Mouse (Mus musculus): ENCODE measurements around the gene Cdk8. TPM values are rescaled to one million over a fixed set of nuclear protein-coding genes. Genes with fewer than 3 reads are reported as not detected.

The Cdk8 gene
- polyA plus RNA-seq, 1 experiment from 2014 or later: 34.0 TPM

- ATAC-seq (ENCODE audit: low FRiP score, low read depth): no peak
- H3K27me3 ChIP-seq: no peaks in the 10 kb centered on the region
Measured at GRCm38 (mm10) chr5:146238274-146238673, 7.2 kb downstream of the Cdk8 start.

GRCm38 (mm10) chr5:146240771-146241170 is 9.7 kb downstream of the Cdk8 start:
- ATAC-seq (ENCODE audit: low FRiP score, low read depth): no peak
- Histone ChIP-seq H3K36me3 (no peaks in the 10 kb centered on the region; the same call in 1 of the 2 replicates), H3K9me3 (no peaks in the 10 kb centered on the region), H3K9ac (replicated peaks) (no peak overlapping the region), H3K4me1 (peaks cover 6% of the 10 kb centered on the region; the same call in 1 of the 2 replicates), H3K27me3 (no peaks in the 10 kb centered on the region), H3K4me2 (replicated peaks) (no peak overlapping the region), H3K27ac (replicated peaks) (no peak overlapping the region), H3K4me3 (no peak overlapping the region)
- whole genome bisulfite sequencing: 96% methylated on average over 2 of the region's 2 CpGs

More at GRCm38 (mm10) chr5:146238274-146238673, 7.2 kb downstream of the Cdk8 start:
- H3K9ac ChIP-seq (replicated peaks): no peak overlapping the region
- H3K36me3 ChIP-seq: no peaks in the 10 kb centered on the region; the same call in 1 of the 2 replicates
- H3K4me2 ChIP-seq (replicated peaks): no peak overlapping the region
- H3K9me3 ChIP-seq: no peaks in the 10 kb centered on the region
- H3K4me1 ChIP-seq: peaks cover 11% of the 10 kb centered on the region; the same call in 1 of the 2 replicates
- H3K27ac ChIP-seq (replicated peaks): no peak overlapping the region
- WGBS: 90% methylated on average over 10 of the region's 10 CpGs
- no peak overlapping the region for H3K4me3 ChIP-seq

GRCm38 (mm10) chr5:146241202-146241601 is 10.2 kb downstream of the Cdk8 start:
- Histone ChIP-seq H3K9me3 (no peaks in the 10 kb centered on the region), H3K27ac (replicated peaks) (no peak overlapping the region), H3K27me3 (no peaks in the 10 kb centered on the region), H3K36me3 (no peaks in the 10 kb centered on the region; the same call in 1 of the 2 replicates), H3K4me2 (replicated peaks) (no peak overlapping the region), H3K9ac (replicated peaks) (no peak overlapping the region), H3K4me1 (peaks cover 2% of the 10 kb centered on the region; the same call in 1 of the 2 replicates), H3K4me3 (no peak overlapping the region)
- 92% methylated on average over 3 of the region's 3 CpGs for WGBS
- no peak for ATAC-seq (ENCODE audit: low FRiP score, low read depth)

- H3K27me3 ChIP-seq: no peaks in the 10 kb centered on the region
- H3K4me3 ChIP-seq: no peak overlapping the region
- H3K27ac ChIP-seq (replicated peaks): no peak overlapping the region
- no peak overlapping the region for H3K9ac ChIP-seq (replicated peaks)
- no peak for ATAC-seq (ENCODE audit: low FRiP score, low read depth)
- WGBS: 97% methylated on average over 4 of the region's 4 CpGs
- H3K9me3 ChIP-seq: no peaks in the 10 kb centered on the region
- no peak overlapping the region for H3K4me2 ChIP-seq (replicated peaks)
- no peaks in the 10 kb centered on the region for H3K4me1 ChIP-seq
- peaks cover 6% of the 10 kb centered on the region for H3K36me3 ChIP-seq
Measured at GRCm38 (mm10) chr5:146245193-146245592, 14.2 kb downstream of the Cdk8 start.

GRCm38 (mm10) chr5:146245646-146246370 is 14.8 kb downstream of the Cdk8 start:
- no peak overlapping the region for H3K27ac ChIP-seq (replicated peaks)
- H3K36me3 ChIP-seq: peaks cover 6% of the 10 kb centered on the region
- H3K4me2 ChIP-seq (replicated peaks): no peak overlapping the region
- no peak overlapping the region for H3K4me3 ChIP-seq
- no peaks in the 10 kb centered on the region for H3K27me3 ChIP-seq
- WGBS: 94% methylated on average over 7 of the region's 7 CpGs
- no peak overlapping the region for H3K9ac ChIP-seq (replicated peaks)
- H3K4me1 ChIP-seq: no peaks in the 10 kb centered on the region
- ATAC-seq (ENCODE audit: low FRiP score, low read depth): no peak
- no peaks in the 10 kb centered on the region for H3K9me3 ChIP-seq

- Histone ChIP-seq H3K36me3 (peaks cover 6% of the 10 kb centered on the region), H3K4me2 (replicated peaks) (no peak overlapping the region), H3K27me3 (no peaks in the 10 kb centered on the region), H3K4me1 (no peaks in the 10 kb centered on the region), H3K4me3 (no peak overlapping the region), H3K27ac (replicated peaks) (no peak overlapping the region), H3K9me3 (no peaks in the 10 kb centered on the region), H3K9ac (replicated peaks) (no peak overlapping the region)
- 97% methylated on average over 1 of the region's 1 CpGs for WGBS
- ATAC-seq (ENCODE audit: low FRiP score, low read depth): no peak
Measured at GRCm38 (mm10) chr5:146246386-146246785, 15.4 kb downstream of the Cdk8 start.

GRCm38 (mm10) chr5:146247709-146248108 is 16.7 kb downstream of the Cdk8 start:
- Histone ChIP-seq H3K4me3 (no peak overlapping the region), H3K27me3 (no peaks in the 10 kb centered on the region), H3K9me3 (no peaks in the 10 kb centered on the region), H3K4me2 (replicated peaks) (no peak overlapping the region), H3K4me1 (no peaks in the 10 kb centered on the region), H3K36me3 (peaks cover 6% of the 10 kb centered on the region), H3K27ac (replicated peaks) (no peak overlapping the region), H3K9ac (replicated peaks) (no peak overlapping the region)
- WGBS: 31% methylated on average over 5 of the region's 5 CpGs
- ATAC-seq (ENCODE audit: low FRiP score, low read depth): no peak

GRCm38 (mm10) chr5:146248746-146249145 is 17.7 kb downstream of the Cdk8 start:
- Histone ChIP-seq H3K9ac (replicated peaks) (no peak overlapping the region), H3K27ac (replicated peaks) (no peak overlapping the region), H3K4me1 (no peaks in the 10 kb centered on the region), H3K27me3 (no peaks in the 10 kb centered on the region), H3K36me3 (peaks cover 6% of the 10 kb centered on the region), H3K9me3 (no peaks in the 10 kb centered on the region), H3K4me3 (no peak overlapping the region), H3K4me2 (replicated peaks) (no peak overlapping the region)
- no peak for ATAC-seq (ENCODE audit: low FRiP score, low read depth)
- 92% methylated on average over 10 of the region's 10 CpGs for WGBS

- Histone ChIP-seq H3K36me3 (peaks cover 6% of the 10 kb centered on the region), H3K9me3 (no peaks in the 10 kb centered on the region), H3K27me3 (no peaks in the 10 kb centered on the region), H3K27ac (replicated peaks) (no peak overlapping the region), H3K4me2 (replicated peaks) (no peak overlapping the region), H3K4me1 (no peaks in the 10 kb centered on the region), H3K4me3 (no peak overlapping the region), H3K9ac (replicated peaks) (no peak overlapping the region)
- WGBS: 92% methylated on average over 12 of the region's 12 CpGs
- ATAC-seq (ENCODE audit: low FRiP score, low read depth): no peak
Measured at GRCm38 (mm10) chr5:146250369-146251075, 19.5 kb downstream of the Cdk8 start.

GRCm38 (mm10) chr5:146251663-146252429 is 20.8 kb downstream of the Cdk8 start:
- Histone ChIP-seq H3K36me3 (peaks cover 6% of the 10 kb centered on the region), H3K9ac (replicated peaks) (no peak overlapping the region), H3K27me3 (no peaks in the 10 kb centered on the region), H3K9me3 (no peaks in the 10 kb centered on the region), H3K4me3 (no peak overlapping the region), H3K4me1 (no peaks in the 10 kb centered on the region), H3K27ac (replicated peaks) (no peak overlapping the region), H3K4me2 (replicated peaks) (no peak overlapping the region)
- WGBS: 88% methylated on average over 5 of the region's 5 CpGs
- no peak for ATAC-seq (ENCODE audit: low FRiP score, low read depth)

GRCm38 (mm10) chr5:146253644-146254043 is 22.6 kb downstream of the Cdk8 start:
- no peak overlapping the region for H3K4me2 ChIP-seq (replicated peaks)
- ATAC-seq (ENCODE audit: low FRiP score, low read depth): no peak
- no peaks in the 10 kb centered on the region for H3K27me3 ChIP-seq
- H3K4me1 ChIP-seq: no peaks in the 10 kb centered on the region
- H3K36me3 ChIP-seq: peaks cover 7% of the 10 kb centered on the region
- H3K4me3 ChIP-seq: no peak overlapping the region
- no peak overlapping the region for H3K27ac ChIP-seq (replicated peaks)
- WGBS: 86% methylated on average over 5 of the region's 5 CpGs
- H3K9me3 ChIP-seq: no peaks in the 10 kb centered on the region
- H3K9ac ChIP-seq (replicated peaks): no peak overlapping the region

- Histone ChIP-seq H3K27me3 (no peaks in the 10 kb centered on the region), H3K4me1 (no peaks in the 10 kb centered on the region), H3K9me3 (no peaks in the 10 kb centered on the region), H3K4me3 (no peak overlapping the region), H3K9ac (replicated peaks) (no peak overlapping the region), H3K36me3 (peaks cover 15% of the 10 kb centered on the region), H3K4me2 (replicated peaks) (no peak overlapping the region), H3K27ac (replicated peaks) (no peak overlapping the region)
- no peak for ATAC-seq (ENCODE audit: low FRiP score, low read depth)
- 46% methylated on average over 9 of the region's 9 CpGs for WGBS
Measured at GRCm38 (mm10) chr5:146260003-146260402, 29.0 kb downstream of the Cdk8 start.

Measured in midbrain, embryonic 12.5 days (tissue).